Mouse (Mus musculus): ENCODE data around the gene Cryba4. TPM values are rescaled to one million over a fixed set of nuclear protein-coding genes. Genes with fewer than 3 reads are reported as not detected.

Cryba4 gene
- polyA plus RNA-seq, 1 experiment from 2014 or later = 0.79 TPM

DNA sequence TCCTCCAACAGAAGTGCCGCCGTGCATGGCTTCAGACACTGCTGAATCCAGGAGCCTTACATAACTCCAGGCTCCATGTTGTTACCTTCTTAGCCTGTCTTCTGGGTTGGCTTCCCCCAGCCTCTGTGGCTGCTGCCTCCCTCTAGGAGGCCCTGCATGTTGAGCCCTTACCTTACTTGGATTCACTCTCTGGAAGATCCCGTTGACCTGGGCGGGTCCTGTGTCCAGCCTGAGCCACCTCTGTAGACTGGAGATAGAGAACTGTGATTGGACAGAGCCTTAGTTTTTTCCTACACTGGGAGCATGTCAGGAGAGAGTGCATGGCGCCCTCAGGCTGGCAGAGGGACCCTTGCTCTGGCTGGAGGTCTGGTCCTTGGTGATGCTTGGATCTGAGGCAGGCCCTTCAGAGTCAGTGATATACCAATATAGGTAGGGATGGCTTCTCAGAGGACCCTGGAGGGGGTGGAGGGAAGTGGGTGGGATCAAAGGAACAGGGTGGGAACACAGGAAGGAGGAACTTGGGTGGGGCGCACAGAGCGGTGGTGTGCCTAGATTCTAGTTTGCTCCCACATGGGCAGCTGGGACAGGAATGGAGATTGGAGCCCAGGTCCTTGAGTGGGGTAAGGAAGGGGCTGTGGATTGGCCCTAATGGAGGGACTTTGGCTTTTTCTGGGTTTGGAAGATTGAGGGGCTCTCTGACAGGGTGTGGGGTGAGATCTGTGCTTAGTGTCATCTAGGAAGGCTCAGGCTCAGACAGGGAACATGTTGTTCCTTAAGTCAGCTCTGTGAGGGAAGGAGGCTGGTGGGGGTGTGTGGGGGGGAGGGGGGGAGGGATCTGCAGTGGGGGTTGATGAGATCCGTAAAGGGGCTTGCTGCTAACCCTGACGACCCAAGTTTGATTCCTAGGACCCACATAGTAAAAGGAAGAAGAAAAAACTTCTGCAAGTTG lies 36.1 kb upstream of the Cryba4 start:
- no peak for ATAC-seq (ENCODE audit: low read depth)
- H3K27me3 ChIP-seq (ENCODE audit: control insufficient read depth, insufficient read depth, low read length) = no peaks in the 10 kb centered on the region
- no peak overlapping the region for H3K4me2 ChIP-seq (ENCODE audit: low read depth, low read length)
- H3K36me3 ChIP-seq (ENCODE audit: control insufficient read depth, insufficient read depth, low read length) = no peaks in the 10 kb centered on the region
- no peak overlapping the region for H3K27ac ChIP-seq (ENCODE audit: low read depth, low read length)
- no peak overlapping the region for H3K4me3 ChIP-seq (ENCODE audit: low read depth, low read length)
- no peak overlapping the region for H3K9ac ChIP-seq (replicated peaks; ENCODE audit: low read depth, low read length)
- no peaks in the 10 kb centered on the region for H3K9me3 ChIP-seq (ENCODE audit: control insufficient read depth, low read length)
- no peaks in the 10 kb centered on the region for H3K4me1 ChIP-seq (ENCODE audit: control insufficient read depth, insufficient read depth, low read length)
- 84% methylated on average over 9 of the region's 9 CpGs for WGBS

DNA sequence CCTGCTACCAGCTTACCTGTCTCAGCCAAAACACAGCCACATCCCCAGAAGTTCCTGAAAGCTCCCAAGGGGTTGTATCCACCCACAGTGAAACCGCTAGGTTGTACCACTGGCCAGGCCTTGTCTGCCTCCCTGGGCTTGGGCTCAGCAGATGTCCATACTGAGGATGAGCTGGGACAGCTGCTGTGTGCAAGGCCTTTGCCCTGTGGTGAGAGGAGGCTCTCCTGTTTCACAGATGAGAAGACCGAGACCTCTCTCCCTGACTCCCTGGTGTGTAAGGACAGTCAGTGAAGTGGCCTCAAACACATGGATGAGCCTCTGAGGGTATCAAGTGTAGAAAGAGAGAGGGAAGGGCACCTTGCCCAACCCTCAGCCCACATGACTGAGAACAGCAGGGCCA lies 35.3 kb upstream of the Cryba4 start:
- no peaks in the 10 kb centered on the region for H3K4me1 ChIP-seq (ENCODE audit: control insufficient read depth, insufficient read depth, low read length)
- ATAC-seq (ENCODE audit: low read depth) = no peak
- no peak overlapping the region for H3K9ac ChIP-seq (replicated peaks; ENCODE audit: low read depth, low read length)
- no peak overlapping the region for H3K4me3 ChIP-seq (ENCODE audit: low read depth, low read length)
- H3K4me2 ChIP-seq (ENCODE audit: low read depth, low read length) = no peak overlapping the region
- no peak overlapping the region for H3K27ac ChIP-seq (ENCODE audit: low read depth, low read length)
- no peaks in the 10 kb centered on the region for H3K36me3 ChIP-seq (ENCODE audit: control insufficient read depth, insufficient read depth, low read length)
- 95% methylated on average over 2 of the region's 2 CpGs for WGBS
- no peaks in the 10 kb centered on the region for H3K9me3 ChIP-seq (ENCODE audit: control insufficient read depth, low read length)
- no peaks in the 10 kb centered on the region for H3K27me3 ChIP-seq (ENCODE audit: control insufficient read depth, insufficient read depth, low read length)

DNA sequence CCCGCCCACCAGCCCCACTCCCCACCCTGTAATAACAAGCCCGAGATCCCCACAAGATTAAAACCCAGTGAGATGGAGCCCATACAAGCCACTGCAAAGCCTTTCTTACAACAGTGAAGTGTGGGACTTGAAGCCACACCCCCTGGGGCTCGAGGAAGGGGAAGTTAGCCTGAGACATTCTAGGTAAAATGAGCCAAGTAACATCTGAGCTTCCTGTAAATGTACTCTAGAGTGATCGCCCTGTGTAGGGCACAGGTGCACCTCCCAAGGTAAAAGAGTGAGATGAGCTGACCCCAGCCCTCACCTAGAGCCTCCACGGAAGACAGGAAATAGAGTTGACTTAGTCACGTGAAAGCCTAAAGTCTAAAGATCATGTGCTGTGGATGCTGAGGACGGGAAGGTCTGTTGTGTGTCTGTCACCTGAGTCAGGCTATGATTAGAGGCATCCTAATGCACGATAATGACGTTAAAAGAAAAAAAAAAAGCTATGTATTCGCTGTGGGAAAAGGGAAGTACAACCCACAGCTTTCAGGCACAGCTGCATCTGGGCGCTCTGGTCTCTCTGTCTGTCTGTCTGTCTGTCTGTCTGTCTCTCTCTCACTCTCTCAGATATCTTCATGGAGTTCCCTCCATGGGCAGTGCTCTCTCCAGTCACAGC lies 34.8 kb upstream of the Cryba4 start:
- H3K9me3 ChIP-seq (ENCODE audit: control insufficient read depth, low read length) = no peaks in the 10 kb centered on the region
- H3K4me3 ChIP-seq (ENCODE audit: low read depth, low read length) = no peak overlapping the region
- no peak overlapping the region for H3K9ac ChIP-seq (replicated peaks; ENCODE audit: low read depth, low read length)
- H3K27me3 ChIP-seq (ENCODE audit: control insufficient read depth, insufficient read depth, low read length) = no peaks in the 10 kb centered on the region
- no peak overlapping the region for H3K27ac ChIP-seq (ENCODE audit: low read depth, low read length)
- no peak for ATAC-seq (ENCODE audit: low read depth)
- no peaks in the 10 kb centered on the region for H3K4me1 ChIP-seq (ENCODE audit: control insufficient read depth, insufficient read depth, low read length)
- H3K4me2 ChIP-seq (ENCODE audit: low read depth, low read length) = no peak overlapping the region
- WGBS = 87% methylated on average over 11 of the region's 11 CpGs
- no peaks in the 10 kb centered on the region for H3K36me3 ChIP-seq (ENCODE audit: control insufficient read depth, insufficient read depth, low read length)

DNA sequence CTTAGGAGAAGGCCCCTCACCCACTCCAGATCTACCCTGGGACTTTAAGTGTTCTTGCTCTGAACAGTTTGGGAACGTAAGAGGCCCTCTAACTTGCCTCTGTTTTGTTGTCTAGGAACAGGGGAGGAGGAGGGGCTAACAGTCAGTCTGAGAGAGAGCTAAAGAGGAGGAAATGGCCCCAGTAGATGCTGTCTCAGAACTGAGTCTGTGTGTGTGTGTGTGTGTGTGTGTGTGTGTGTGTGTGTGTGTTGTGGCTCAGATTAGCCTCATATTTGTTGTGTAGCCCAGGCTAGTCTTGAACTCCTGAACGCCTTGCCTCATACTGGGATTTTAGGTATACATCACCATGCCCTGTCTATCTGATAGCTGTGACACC lies 34.3 kb upstream of the Cryba4 start:
- 69% methylated on average over 2 of the region's 2 CpGs for WGBS
- H3K27me3 ChIP-seq (ENCODE audit: control insufficient read depth, insufficient read depth, low read length) = no peaks in the 10 kb centered on the region
- no peak overlapping the region for H3K4me2 ChIP-seq (ENCODE audit: low read depth, low read length)

DNA sequence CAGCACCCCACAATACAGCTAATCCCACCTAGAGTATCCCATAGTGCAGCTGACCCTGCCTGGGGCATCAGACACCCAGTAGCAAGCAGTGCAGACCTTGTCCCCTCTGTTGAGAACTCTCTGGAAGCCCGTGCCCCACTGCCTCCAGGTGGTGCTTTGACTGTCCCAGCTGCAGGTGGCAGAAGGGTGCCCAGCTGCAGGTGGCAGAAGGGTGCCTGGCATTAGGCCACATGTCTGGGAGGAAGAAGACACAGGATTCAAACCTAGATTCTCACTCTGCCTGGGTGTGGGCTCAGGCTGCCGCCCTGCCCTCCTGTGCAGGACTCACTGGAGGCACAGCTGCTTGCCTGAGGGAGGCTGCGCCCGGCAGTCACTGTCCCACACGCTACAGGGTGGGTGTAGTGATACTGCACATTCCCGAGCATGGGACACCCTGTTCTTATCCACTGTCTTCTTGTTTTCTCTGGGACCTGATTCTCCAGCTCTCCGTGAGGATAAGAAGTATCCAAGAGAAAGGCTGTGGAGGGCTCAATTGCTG lies 33.3 kb upstream of the Cryba4 start:
- Histone ChIP-seq H3K4me1 (ENCODE audit: control insufficient read depth, insufficient read depth, low read length) (no peaks in the 10 kb centered on the region), H3K4me2 (ENCODE audit: low read depth, low read length) (no peak overlapping the region), H3K27me3 (ENCODE audit: control insufficient read depth, insufficient read depth, low read length) (no peaks in the 10 kb centered on the region), H3K36me3 (ENCODE audit: control insufficient read depth, insufficient read depth, low read length) (no peaks in the 10 kb centered on the region), H3K9me3 (ENCODE audit: control insufficient read depth, low read length) (no peaks in the 10 kb centered on the region), H3K27ac (ENCODE audit: low read depth, low read length) (no peak overlapping the region), H3K4me3 (ENCODE audit: low read depth, low read length) (no peak overlapping the region), H3K9ac (replicated peaks; ENCODE audit: low read depth, low read length) (no peak overlapping the region)
- no peak for ATAC-seq (ENCODE audit: low read depth)
- WGBS = 87% methylated on average over 7 of the region's 7 CpGs

More for the DNA sequence above, 34.3 kb upstream of the Cryba4 start:
- Histone ChIP-seq H3K9ac (replicated peaks; ENCODE audit: low read depth, low read length) (no peak overlapping the region), H3K4me3 (ENCODE audit: low read depth, low read length) (no peak overlapping the region), H3K27ac (ENCODE audit: low read depth, low read length) (no peak overlapping the region), H3K36me3 (ENCODE audit: control insufficient read depth, insufficient read depth, low read length) (no peaks in the 10 kb centered on the region), H3K9me3 (ENCODE audit: control insufficient read depth, low read length) (no peaks in the 10 kb centered on the region), H3K4me1 (ENCODE audit: control insufficient read depth, insufficient read depth, low read length) (no peaks in the 10 kb centered on the region)
- ATAC-seq (ENCODE audit: low read depth) = no peak

DNA sequence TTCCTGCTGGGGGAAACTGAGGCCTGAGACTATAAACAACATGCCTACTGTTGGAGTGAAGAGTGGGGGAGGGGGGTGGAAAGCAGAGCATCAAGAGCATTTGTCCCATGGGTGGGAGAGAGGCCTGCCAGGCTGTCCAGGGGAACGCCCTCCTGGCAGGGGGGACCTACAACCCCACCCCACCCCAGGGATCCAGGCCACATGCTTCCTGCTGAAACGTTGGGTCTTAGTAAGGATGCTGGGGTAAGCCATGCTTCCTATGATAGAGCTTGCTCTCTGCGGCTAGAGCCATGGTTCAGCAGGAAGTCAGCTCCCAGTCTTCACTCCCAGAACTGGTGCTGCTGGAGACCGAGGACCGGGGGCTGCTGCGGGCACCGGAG lies 31.9 kb upstream of the Cryba4 start:
- Histone ChIP-seq H3K4me3 (ENCODE audit: low read depth, low read length) (no peak overlapping the region), H3K27me3 (ENCODE audit: control insufficient read depth, insufficient read depth, low read length) (no peaks in the 10 kb centered on the region), H3K4me1 (ENCODE audit: control insufficient read depth, insufficient read depth, low read length) (0 out of 2 replicates have a peak, but pooled peaks cover 3% of the 10 kb centered on the region), H3K4me2 (ENCODE audit: low read depth, low read length) (no peak overlapping the region), H3K9ac (replicated peaks; ENCODE audit: low read depth, low read length) (no peak overlapping the region), H3K27ac (ENCODE audit: low read depth, low read length) (no peak overlapping the region), H3K9me3 (ENCODE audit: control insufficient read depth, low read length) (no peaks in the 10 kb centered on the region), H3K36me3 (ENCODE audit: control insufficient read depth, insufficient read depth, low read length) (no peaks in the 10 kb centered on the region)
- 83% methylated on average over 7 of the region's 7 CpGs for WGBS
- ATAC-seq (ENCODE audit: low read depth) = no peak

DNA sequence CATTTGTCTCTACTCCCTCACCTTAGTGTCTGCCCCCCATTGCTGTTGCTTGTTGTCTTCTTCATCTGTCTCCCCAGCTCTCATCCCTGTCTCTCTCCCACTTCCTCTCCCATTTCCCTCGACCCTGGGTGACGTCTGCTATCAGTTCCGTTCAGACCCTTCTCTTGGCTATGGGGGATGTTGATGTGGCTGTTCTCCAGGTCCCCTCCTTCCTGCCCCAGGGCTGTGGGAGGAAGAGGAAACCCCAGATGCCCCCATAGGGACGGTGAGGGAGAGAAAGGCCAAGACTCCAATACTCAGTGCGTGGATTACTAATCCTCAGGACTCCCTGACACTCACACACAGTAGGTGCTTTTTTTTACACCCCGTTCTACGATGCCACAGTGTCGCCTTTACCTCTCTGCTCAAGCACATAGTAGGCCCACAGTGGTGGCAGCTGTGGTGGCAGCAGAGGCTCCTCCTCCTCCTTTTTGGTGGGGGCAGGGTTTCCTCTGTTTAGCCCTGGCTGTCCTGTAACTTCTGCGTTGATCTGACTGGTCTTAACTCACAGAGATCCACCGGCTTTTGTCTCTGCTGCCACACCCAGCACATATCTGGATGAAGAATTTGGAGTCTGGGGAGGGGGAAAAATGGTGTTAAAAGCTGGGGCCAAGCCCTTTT lies 31.4 kb upstream of the Cryba4 start:
- no peak for ATAC-seq (ENCODE audit: low read depth)
- H3K36me3 ChIP-seq (ENCODE audit: control insufficient read depth, insufficient read depth, low read length) = no peaks in the 10 kb centered on the region
- no peak overlapping the region for H3K4me3 ChIP-seq (ENCODE audit: low read depth, low read length)
- no peak overlapping the region for H3K9ac ChIP-seq (replicated peaks; ENCODE audit: low read depth, low read length)
- H3K4me1 ChIP-seq (ENCODE audit: control insufficient read depth, insufficient read depth, low read length) = 0 out of 2 replicates have a peak, but pooled peaks cover 3% of the 10 kb centered on the region
- WGBS = 76% methylated on average over 10 of the region's 10 CpGs
- H3K9me3 ChIP-seq (ENCODE audit: control insufficient read depth, low read length) = no peaks in the 10 kb centered on the region
- H3K4me2 ChIP-seq (ENCODE audit: low read depth, low read length) = no peak overlapping the region
- H3K27ac ChIP-seq (ENCODE audit: low read depth, low read length) = no peak overlapping the region
- no peaks in the 10 kb centered on the region for H3K27me3 ChIP-seq (ENCODE audit: control insufficient read depth, insufficient read depth, low read length)

DNA sequence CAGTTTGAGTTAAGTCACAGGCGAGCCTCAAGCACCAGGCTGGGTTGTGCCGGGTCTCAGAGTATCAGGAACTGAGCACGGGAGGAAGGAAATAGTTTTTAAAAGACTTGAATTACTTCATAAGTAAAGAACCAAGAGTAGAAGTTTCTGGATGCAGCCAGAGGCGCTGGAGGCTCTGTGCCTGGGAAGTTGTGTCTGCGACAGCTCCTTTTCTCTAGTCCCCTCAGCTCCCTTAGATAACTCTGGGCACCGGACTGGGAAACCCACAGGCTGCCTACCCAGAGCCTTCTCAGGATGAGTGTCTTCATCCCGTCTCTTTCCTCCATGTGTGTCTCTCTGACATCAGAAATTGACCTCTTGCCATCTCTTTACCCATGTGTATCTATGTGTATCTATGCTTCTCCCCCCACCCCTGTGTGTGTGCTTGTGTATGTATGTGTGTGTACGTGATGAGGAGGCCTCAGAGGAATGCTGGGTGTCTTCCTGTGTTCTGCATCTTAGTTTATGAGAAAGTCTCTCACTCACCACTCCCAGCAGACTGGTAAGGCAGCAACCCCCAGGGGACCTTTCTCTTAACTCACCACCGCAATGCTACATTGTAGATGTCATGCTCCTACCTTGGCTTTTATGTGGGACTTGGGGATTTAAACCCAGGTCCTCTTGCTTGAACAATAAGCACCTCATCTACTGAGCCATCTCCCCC lies 30.6 kb upstream of the Cryba4 start:
- Histone ChIP-seq H3K27ac (ENCODE audit: low read depth, low read length) (no peak overlapping the region), H3K9ac (replicated peaks; ENCODE audit: low read depth, low read length) (no peak overlapping the region), H3K9me3 (ENCODE audit: control insufficient read depth, low read length) (no peaks in the 10 kb centered on the region), H3K27me3 (ENCODE audit: control insufficient read depth, insufficient read depth, low read length) (no peaks in the 10 kb centered on the region), H3K4me1 (ENCODE audit: control insufficient read depth, insufficient read depth, low read length) (0 out of 2 replicates have a peak, but pooled peaks cover 3% of the 10 kb centered on the region), H3K4me3 (ENCODE audit: low read depth, low read length) (no peak overlapping the region), H3K36me3 (ENCODE audit: control insufficient read depth, insufficient read depth, low read length) (no peaks in the 10 kb centered on the region), H3K4me2 (ENCODE audit: low read depth, low read length) (no peak overlapping the region)
- 77% methylated on average over 9 of the region's 9 CpGs for WGBS
- ATAC-seq (ENCODE audit: low read depth) = no peak

All from neural tube, embryonic 14.5 days (tissue).